ENCODE assay signal across 8 mouse cellular contexts in genomic region chrX:56374431-56375128, GRCm38 (mm10). TPM values are rescaled to one million over a fixed set of nuclear protein-coding genes. Genes with fewer than 3 reads are reported as not detected.
DNase-seq lines count a peak whose midpoint lies in the region; ATAC-seq and TF ChIP-seq lines count a peak whose summit lies in the region.
"Not testable (repeated sequence)": the region's sequence is repeated elsewhere in the genome, so short reads cannot be mapped to it uniquely, and the experiment has no call there.

Gene Smim10l2a, plus strand, starts transcription at chrX:56374586.

- in situ Hi-C loops in ES-E14 (cut with MboI; ENCODE audit: low sequenced_read_pairs in 2 of 2, unreplicated experiment in 2 of 2) = not testable (repeated sequence)

- H3K36me3 ChIP-seq in ES-E14 (ENCODE audit: control insufficient read depth, insufficient read depth, low read length, poor library complexity, severe bottlenecking); forebrain, postnatal 0 days (ENCODE audit: insufficient read depth); hindbrain, embryonic 13.5 days; neural tube, embryonic 15.5 days: not testable (repeated sequence)

- 10% methylated on average over 41 of the region's 56 CpGs for WGBS in cerebellum, adult 2 months
- 24% methylated on average over 52 of the region's 56 CpGs for WGBS in forebrain, postnatal 0 days
- 14% methylated on average over 52 of the region's 56 CpGs for WGBS in hindbrain, embryonic 13.5 days
- 19% methylated on average over 48 of the region's 56 CpGs for WGBS in neural tube, embryonic 15.5 days

- not testable (repeated sequence) for H3K27ac ChIP-seq in ES-E14 (ENCODE audit: insufficient read depth, low read depth, low read length, poor library complexity, severe bottlenecking); forebrain, postnatal 0 days (ENCODE audit: low read depth, low read length)
- peak within 1 kb of the TSS; percentile 19; the same call in 1 of the 2 replicates for H3K27ac ChIP-seq in cerebellum, adult 2 months (ENCODE audit: insufficient read depth, low read length)
- H3K27ac ChIP-seq in hindbrain, embryonic 13.5 days = peak within 1 kb of the TSS; percentile 52; the same call in 1 of the 2 replicates
- peak within 1 kb of the TSS; percentile 76 for H3K27ac ChIP-seq in neural tube, embryonic 15.5 days (replicated peaks)

- H3K4me3 ChIP-seq in ES-E14 (ENCODE audit: insufficient read depth in 1 of 2, low read depth in 1 of 2, low read length in 2 of 2, poor library complexity in 1 of 2, severe bottlenecking in 1 of 2) = peak within 1 kb of the TSS; percentile 68 to 85
- peak within 1 kb of the TSS; percentile 56 for H3K4me3 ChIP-seq in cerebellum, adult 2 months (replicated peaks; ENCODE audit: insufficient read depth, low read depth, low read length)
- H3K4me3 ChIP-seq in forebrain, postnatal 0 days (ENCODE audit: low read depth, low read length) = peak within 1 kb of the TSS; percentile 43
- peak within 1 kb of the TSS; percentile 51 for H3K4me3 ChIP-seq in hindbrain, embryonic 13.5 days
- peak within 1 kb of the TSS; percentile 48 for H3K4me3 ChIP-seq in neural tube, embryonic 15.5 days (replicated peaks)

- not testable (repeated sequence) for H3K4me1 ChIP-seq in ES-E14 (ENCODE audit: control insufficient read depth in 2 of 2, insufficient read depth in 2 of 2, low read length in 2 of 2, poor library complexity in 1 of 2); cerebellum, adult 2 months (ENCODE audit: control insufficient read depth, insufficient read depth, low read length); forebrain, postnatal 0 days (ENCODE audit: insufficient read depth); hindbrain, embryonic 13.5 days (replicated peaks); neural tube, embryonic 15.5 days

- peak; percentile 32; the same call in 1 of the 2 replicates for TF ChIP-seq POLR2A in cerebellum, adult 2 months (IDR thresholded peaks at IDR 0.05; ENCODE audit: borderline replicate concordance, insufficient read depth, low read length)

- H3K9me3 ChIP-seq in ES-E14 (ENCODE audit: control insufficient read depth, insufficient read depth, low read depth, low read length); forebrain, postnatal 0 days (ENCODE audit: low read length); hindbrain, embryonic 13.5 days; neural tube, embryonic 15.5 days (replicated peaks): not testable (repeated sequence)

- peak; percentile 93 for ATAC-seq in forebrain, postnatal 0 days
- ATAC-seq in hindbrain, embryonic 13.5 days (ENCODE audit: low FRiP score) = peak; percentile 90
- ATAC-seq in neural tube, embryonic 15.5 days (ENCODE audit: low FRiP score) = peak; percentile 94

- not testable (repeated sequence) for H3K27me3 ChIP-seq in cerebellum, adult 2 months (ENCODE audit: control insufficient read depth, insufficient read depth, low read length); forebrain, postnatal 0 days (ENCODE audit: insufficient read depth, low read length); hindbrain, embryonic 13.5 days; neural tube, embryonic 15.5 days (replicated peaks)

- not testable (repeated sequence) for TF ChIP-seq CTCF in cerebellum, adult 2 months (IDR thresholded peaks at IDR 0.05; ENCODE audit: borderline replicate concordance, insufficient read depth, low read depth, low read length)
- TF ChIP-seq CTCF in forebrain, postnatal 0 days (IDR thresholded peaks at IDR 0.05; ENCODE audit: low read depth) = peak; percentile 14; the same call in 1 of the 2 replicates

- H3K4me2 ChIP-seq in forebrain, postnatal 0 days (ENCODE audit: low read depth) = peak within 1 kb of the TSS; percentile 52
- peak within 1 kb of the TSS; percentile 56 for H3K4me2 ChIP-seq in hindbrain, embryonic 13.5 days
- peak within 1 kb of the TSS; percentile 59 for H3K4me2 ChIP-seq in neural tube, embryonic 15.5 days

- peak; percentile 46 for DNase-seq in ES-E14 (ENCODE audit: low read depth, low spot score)
- DNase-seq in cerebellum, adult 2 months = peak; percentile 78 to 79
- peak; percentile 52 for DNase-seq in forebrain, postnatal 0 days
- DNase-seq in layer of hippocampus, adult 8-10 months (ENCODE audit: low spot score in 2 of 2) = peak; percentile 29 to 32
- peak; percentile 74 to 75 for DNase-seq in lung, adult 18-20 months
- DNase-seq in thymus, adult 18-20 months = peak; percentile 14 to 22

- peak within 1 kb of the TSS; percentile 72 for H3K9ac ChIP-seq in ES-E14 (ENCODE audit: insufficient read depth, low read depth, low read length, poor library complexity, severe bottlenecking)
- peak within 1 kb of the TSS; percentile 62 for H3K9ac ChIP-seq in forebrain, postnatal 0 days
- peak within 1 kb of the TSS; percentile 71 for H3K9ac ChIP-seq in hindbrain, embryonic 13.5 days
- H3K9ac ChIP-seq in neural tube, embryonic 15.5 days (replicated peaks) = peak within 1 kb of the TSS; percentile 48

RNA-seq across cellular contexts. Expression of gene Smim10l2a, which starts in this region (rescaled TPM):
- 4.2 and 5.7 TPM in 2 replicates for total RNA-seq in ES-E14 (2012; rRNA removed)
- polyA plus RNA-seq in cerebellum, adult 2 months (2012; rRNA removed) = 17.3 and 18.9 TPM in 2 replicates
- 53.6 and 54.6 TPM in 2 replicates for total RNA-seq in forebrain, postnatal 0 days (2014; rRNA removed)
- polyA plus RNA-seq in forebrain, postnatal 0 days (2015; fragmentation: Nextera tagmentation; extraction: Ambion mirVana) = 29.9 and 40.2 TPM in 2 replicates
- polyA plus RNA-seq in hindbrain, embryonic 13.5 days (2015; fragmentation: Nextera tagmentation; extraction: Ambion mirVana) = 20.4 and 20.7 TPM in 2 replicates
- 10 to 100 TPM; 14.7 to 20.9 (median 17.6) TPM for total RNA-seq in layer of hippocampus, adult 8-10 months (2022)
- polyA plus RNA-seq in neural tube, embryonic 15.5 days (2015; fragmentation: Nextera tagmentation; extraction: Ambion mirVana) = 47.6 and 52.0 TPM in 2 replicates

Comparison
In these comparisons a context has a peak if more than half of its experiments do, and no peak if none do; other contexts are left out.
1. DNase-seq: peak in every context shown above with its lines; median percentile 78 in cerebellum, adult 2 months; 74 in lung, adult 18-20 months; 52 in forebrain, postnatal 0 days; 46 in ES-E14; 30 in layer of hippocampus, adult 8-10 months; 18 in thymus, adult 18-20 months.